Mouse (Mus musculus): ENCODE measurements around the gene Robo4. TPM values are rescaled to one million over a fixed set of nuclear protein-coding genes. Genes with fewer than 3 reads are reported as not detected.

The Robo4 gene
- total and polyA plus RNA-seq, 2 experiments from 2014 or later: 10.2 to 44.2 TPM

GRCm38 (mm10) chr9:37460043-37460960 is 58.6 kb downstream of the Robo4 start:
- ATAC-seq (ENCODE audit: insufficient read depth, low read depth) (peak; percentile 27), DNase-seq (ENCODE audit: low spot score) (no peak)
- WGBS: under 1% methylated on average over 80 of the region's 81 CpGs

GRCm38 (mm10) chr9:37460961-37461340 is 59.3 kb downstream of the Robo4 start:
- H3K27me3 ChIP-seq (ENCODE audit: control insufficient read depth, insufficient read depth, low read length): peaks cover 70% of the 10 kb centered on the region
- ATAC-seq (ENCODE audit: insufficient read depth, low read depth) (no peak), DNase-seq (ENCODE audit: low spot score) (no peak)
- H3K9ac ChIP-seq (replicated peaks; ENCODE audit: low read depth, low read length): no peak overlapping the region
- peaks cover 11% of the 10 kb centered on the region; the same call in 1 of the 2 replicates for H3K4me1 ChIP-seq (ENCODE audit: control insufficient read depth, insufficient read depth)
- peak overlapping the region; percentile 85 for H3K4me2 ChIP-seq (ENCODE audit: low read depth, low read length)
- H3K4me3 ChIP-seq (ENCODE audit: low read depth, low read length): peak overlapping the region; percentile 55
- no peaks in the 10 kb centered on the region for H3K9me3 ChIP-seq (replicated peaks; ENCODE audit: control insufficient read depth, low read length)
- WGBS: 7% methylated on average over 5 of the region's 5 CpGs
- H3K27ac ChIP-seq (ENCODE audit: low read depth): no peak overlapping the region
- H3K36me3 ChIP-seq (replicated peaks; ENCODE audit: control insufficient read depth, insufficient read depth, low read length): no peaks in the 10 kb centered on the region
- no peak for TF ChIP-seq CTCF (IDR thresholded peaks at IDR 0.05; ENCODE audit: low read depth)
- TF ChIP-seq EP300 (IDR thresholded peaks at IDR 0.05; ENCODE audit: low read depth): no peak

More at GRCm38 (mm10) chr9:37460043-37460960, 58.6 kb downstream of the Robo4 start:
- TF ChIP-seq EP300 (IDR thresholded peaks at IDR 0.05; ENCODE audit: low read depth) (no peak), CTCF (IDR thresholded peaks at IDR 0.05; ENCODE audit: low read depth) (no peak)
- Histone ChIP-seq H3K4me3 (ENCODE audit: low read depth, low read length) (peak overlapping the region; percentile 55), H3K27ac (ENCODE audit: low read depth) (no peak overlapping the region), H3K4me2 (ENCODE audit: low read depth, low read length) (peak overlapping the region; percentile 85), H3K27me3 (ENCODE audit: control insufficient read depth, insufficient read depth, low read length) (peaks cover 77% of the 10 kb centered on the region), H3K36me3 (replicated peaks; ENCODE audit: control insufficient read depth, insufficient read depth, low read length) (no peaks in the 10 kb centered on the region), H3K9ac (replicated peaks; ENCODE audit: low read depth, low read length) (no peak overlapping the region), H3K4me1 (ENCODE audit: control insufficient read depth, insufficient read depth) (peaks cover 11% of the 10 kb centered on the region; the same call in 1 of the 2 replicates), H3K9me3 (replicated peaks; ENCODE audit: control insufficient read depth, low read length) (no peaks in the 10 kb centered on the region)

GRCm38 (mm10) chr9:37461571-37461970 is 59.9 kb downstream of the Robo4 start:
- no peak overlapping the region for H3K4me3 ChIP-seq (ENCODE audit: low read depth, low read length)
- no peak overlapping the region for H3K4me2 ChIP-seq (ENCODE audit: low read depth, low read length)
- peaks cover 64% of the 10 kb centered on the region for H3K27me3 ChIP-seq (ENCODE audit: control insufficient read depth, insufficient read depth, low read length)
- WGBS: 13% methylated on average over 3 of the region's 3 CpGs
- ATAC-seq (ENCODE audit: insufficient read depth, low read depth): no peak
- TF ChIP-seq EP300 (IDR thresholded peaks at IDR 0.05; ENCODE audit: low read depth) (no peak), CTCF (IDR thresholded peaks at IDR 0.05; ENCODE audit: low read depth) (no peak)
- H3K27ac ChIP-seq (ENCODE audit: low read depth): no peak overlapping the region
- H3K9me3 ChIP-seq (replicated peaks; ENCODE audit: control insufficient read depth, low read length): no peaks in the 10 kb centered on the region
- H3K9ac ChIP-seq (replicated peaks; ENCODE audit: low read depth, low read length): no peak overlapping the region
- DNase-seq (ENCODE audit: low spot score): no peak
- no peaks in the 10 kb centered on the region for H3K36me3 ChIP-seq (replicated peaks; ENCODE audit: control insufficient read depth, insufficient read depth, low read length)
- peaks cover 11% of the 10 kb centered on the region; the same call in 1 of the 2 replicates for H3K4me1 ChIP-seq (ENCODE audit: control insufficient read depth, insufficient read depth)

GRCm38 (mm10) chr9:37462764-37463163 is 61.1 kb downstream of the Robo4 start:
- ATAC-seq (ENCODE audit: insufficient read depth, low read depth): no peak
- Histone ChIP-seq H3K9ac (replicated peaks; ENCODE audit: low read depth, low read length) (no peak overlapping the region), H3K4me3 (ENCODE audit: low read depth, low read length) (no peak overlapping the region), H3K36me3 (replicated peaks; ENCODE audit: control insufficient read depth, insufficient read depth, low read length) (no peaks in the 10 kb centered on the region), H3K9me3 (replicated peaks; ENCODE audit: control insufficient read depth, low read length) (no peaks in the 10 kb centered on the region), H3K4me2 (ENCODE audit: low read depth, low read length) (no peak overlapping the region), H3K27me3 (ENCODE audit: control insufficient read depth, insufficient read depth, low read length) (peaks cover 52% of the 10 kb centered on the region), H3K4me1 (ENCODE audit: control insufficient read depth, insufficient read depth) (peaks cover 11% of the 10 kb centered on the region; the same call in 1 of the 2 replicates), H3K27ac (ENCODE audit: low read depth) (no peak overlapping the region)
- 14% methylated on average over 7 of the region's 7 CpGs for WGBS
- peak; percentile 68 for DNase-seq (ENCODE audit: low spot score)
- TF ChIP-seq CTCF (IDR thresholded peaks at IDR 0.05; ENCODE audit: low read depth) (peak; percentile 72), EP300 (IDR thresholded peaks at IDR 0.05; ENCODE audit: low read depth) (no peak)

Other genes starting within 250 kb of the Robo4 start
- gene Tmem218, start 193.7 kb upstream of the Robo4 start, total RNA-seq (2014; rRNA removed; ENCODE audit: low replicate concordance): 8.2 and 11.2 TPM in 2 replicates
- 13.5 and 13.7 TPM in 2 replicates for gene Tmem218, start 193.7 kb upstream of the Robo4 start, polyA plus RNA-seq (2015; fragmentation: Nextera tagmentation; extraction: Ambion mirVana)
- 0.92 and 3.7 TPM in 2 replicates for gene Slc37a2, start 146.2 kb upstream of the Robo4 start, total RNA-seq (2014; rRNA removed; ENCODE audit: low replicate concordance)
- gene Slc37a2, start 146.2 kb upstream of the Robo4 start, polyA plus RNA-seq (2015; fragmentation: Nextera tagmentation; extraction: Ambion mirVana): 1.2 and 1.4 TPM in 2 replicates
- 0.99 and 4.4 TPM in 2 replicates for gene Ccdc15, start 53.5 kb upstream of the Robo4 start, total RNA-seq (2014; rRNA removed; ENCODE audit: low replicate concordance)
- 2.5 and 2.7 TPM in 2 replicates for gene Ccdc15, start 53.5 kb upstream of the Robo4 start, polyA plus RNA-seq (2015; fragmentation: Nextera tagmentation; extraction: Ambion mirVana)
- gene Hepacam, start 34.5 kb upstream of the Robo4 start, total RNA-seq (2014; rRNA removed; ENCODE audit: low replicate concordance): 0.04 TPM in 1 of 2 replicates, not detected in the other
- gene Hepacam, start 34.5 kb upstream of the Robo4 start, polyA plus RNA-seq (2015; fragmentation: Nextera tagmentation; extraction: Ambion mirVana): 0.03 and 0.10 TPM in 2 replicates
- gene Robo3, start 31.3 kb downstream of the Robo4 start, total RNA-seq (2014; rRNA removed; ENCODE audit: low replicate concordance): not detected in 2 replicates
- gene Robo3, start 31.3 kb downstream of the Robo4 start, polyA plus RNA-seq (2015; fragmentation: Nextera tagmentation; extraction: Ambion mirVana): 0.12 and 0.18 TPM in 2 replicates
- 3.8 and 5.3 TPM in 2 replicates for gene Msantd2, start 87.4 kb downstream of the Robo4 start, total RNA-seq (2014; rRNA removed; ENCODE audit: low replicate concordance)
- gene Msantd2, start 87.4 kb downstream of the Robo4 start, polyA plus RNA-seq (2015; fragmentation: Nextera tagmentation; extraction: Ambion mirVana): 5.8 and 6.4 TPM in 2 replicates
- 115 and 117 TPM in 2 replicates for gene Esam, start 126.2 kb downstream of the Robo4 start, total RNA-seq (2014; rRNA removed; ENCODE audit: low replicate concordance)
- gene Esam, start 126.2 kb downstream of the Robo4 start, polyA plus RNA-seq (2015; fragmentation: Nextera tagmentation; extraction: Ambion mirVana): 82.6 and 83.4 TPM in 2 replicates
- 17.2 TPM in 1 of 2 replicates, not detected in the other for gene Vsig2, start 137.4 kb downstream of the Robo4 start, total RNA-seq (2014; rRNA removed; ENCODE audit: low replicate concordance)
- gene Vsig2, start 137.4 kb downstream of the Robo4 start, polyA plus RNA-seq (2015; fragmentation: Nextera tagmentation; extraction: Ambion mirVana): 1.4 and 1.5 TPM in 2 replicates
- not detected in 2 replicates for gene Nrgn, start 151.0 kb downstream of the Robo4 start, total RNA-seq (2014; rRNA removed; ENCODE audit: low replicate concordance)
- 2.0 and 2.3 TPM in 2 replicates for gene Nrgn, start 151.0 kb downstream of the Robo4 start, polyA plus RNA-seq (2015; fragmentation: Nextera tagmentation; extraction: Ambion mirVana)
- gene Siae, start 153.8 kb downstream of the Robo4 start, total RNA-seq (2014; rRNA removed; ENCODE audit: low replicate concordance): 5.4 and 5.8 TPM in 2 replicates
- gene Siae, start 153.8 kb downstream of the Robo4 start, polyA plus RNA-seq (2015; fragmentation: Nextera tagmentation; extraction: Ambion mirVana): 6.4 and 9.3 TPM in 2 replicates
- 13.8 TPM in 1 of 2 replicates, not detected in the other for gene Spa17, start 211.8 kb downstream of the Robo4 start, total RNA-seq (2014; rRNA removed; ENCODE audit: low replicate concordance)
- 14.0 and 15.7 TPM in 2 replicates for gene Spa17, start 211.8 kb downstream of the Robo4 start, polyA plus RNA-seq (2015; fragmentation: Nextera tagmentation; extraction: Ambion mirVana)